Mouse (Mus musculus): ENCODE data around the gene Sult1a1.

Sult1a1 gene

GRCm38 (mm10) chr7:126624774-126625173 lies 51.5 kb downstream of the Sult1a1 start:
- DNase-seq (ENCODE audit: low read depth, low spot score), result no peak

GRCm38 (mm10) chr7:126623381-126623780 lies 52.9 kb downstream of the Sult1a1 start:
- DNase-seq (ENCODE audit: low read depth, low spot score), result no peak

Measured in 3T3-L1 (cell line).